Mouse (Mus musculus) adrenal gland, adult 2 months (tissue): ENCODE data around the gene Igtp. TPM values are rescaled to one million over a fixed set of nuclear protein-coding genes. Genes with fewer than 3 reads are reported as not detected.

Experiments
- polyA plus RNA-seq: library from polyadenylated mRNA; depleted of rRNA; stranded (reverse); fragments of >200 nt; gene quantifications from 2 replicates; pipeline ENCODE4 v1.2.3, GENCODE M21; 2012; rRNA removed
- total RNA-seq, 2 experiments: library from RNA; stranded (reverse); gene quantifications; 2 replicates each; pipeline ENCODE4 v1.2.3; 2021

Igtp gene
- total and polyA plus RNA-seq, 3 experiments, result 10.2 to 22.0 (median 18.2) TPM

Other genes starting within 250 kb of the Igtp start
- 100 to 1,000 TPM in 1 of 2 experiments, 10 to 100 TPM in 1; 75.1 to 137 TPM for gene Larp1, start 190.5 kb upstream of the Igtp start, total RNA-seq
- gene Larp1, start 190.5 kb upstream of the Igtp start, polyA plus RNA-seq, result 34.1 and 39.8 TPM in 2 replicates
- 1 to 10 TPM in 1 of 2 experiments, not detected in 1; 3.9 TPM for gene Gm12248, start 106.4 kb upstream of the Igtp start, total RNA-seq
- gene Gm12248, start 106.4 kb upstream of the Igtp start, polyA plus RNA-seq, result 2.9 and 4.4 TPM in 2 replicates
- 10 to 100 TPM; 46.7 to 49.6 TPM for gene Cnot8, start 95.4 kb upstream of the Igtp start, total RNA-seq
- gene Cnot8, start 95.4 kb upstream of the Igtp start, polyA plus RNA-seq, result 25.3 and 29.8 TPM in 2 replicates
- gene Gemin5, start 31.0 kb upstream of the Igtp start, total RNA-seq, result 10 to 100 TPM; 21.2 to 21.4 TPM
- gene Gemin5, start 31.0 kb upstream of the Igtp start, polyA plus RNA-seq, result 8.4 and 9.1 TPM in 2 replicates
- gene Mrpl22, start 27.9 kb upstream of the Igtp start, total RNA-seq, result 10 to 100 TPM; 83.9 to 89.2 TPM
- gene Mrpl22, start 27.9 kb upstream of the Igtp start, polyA plus RNA-seq, result 25.2 and 33.4 TPM in 2 replicates
- gene Irgm2, start 62 bp downstream of the Igtp start, total RNA-seq, result 10 to 100 TPM; 11.3 to 14.5 TPM
- gene Irgm2, start 62 bp downstream of the Igtp start, polyA plus RNA-seq, result 8.5 and 12.6 TPM in 2 replicates
- gene 4930438A08Rik, start 75.2 kb downstream of the Igtp start, total RNA-seq, result not detected
- gene 4930438A08Rik, start 75.2 kb downstream of the Igtp start, polyA plus RNA-seq, result 0.06 TPM in 1 of 2 replicates, not detected in the other
- gene Zfp692, start 107.5 kb downstream of the Igtp start, total RNA-seq, result 10 to 100 TPM; 10.5 to 11.7 TPM
- 23.3 and 25.7 TPM in 2 replicates for gene Zfp692, start 107.5 kb downstream of the Igtp start, polyA plus RNA-seq
- gene Zfp672, start 130.8 kb downstream of the Igtp start, total RNA-seq, result 10 to 100 TPM; 43.6 to 51.2 TPM
- 59.3 and 59.9 TPM in 2 replicates for gene Zfp672, start 130.8 kb downstream of the Igtp start, polyA plus RNA-seq
- gene Sh3bp5l, start 131.2 kb downstream of the Igtp start, total RNA-seq, result 10 to 100 TPM; 24.3 to 54.5 TPM
- 49.6 and 49.7 TPM in 2 replicates for gene Sh3bp5l, start 131.2 kb downstream of the Igtp start, polyA plus RNA-seq
- gene Lypd8, start 179.5 kb downstream of the Igtp start, total RNA-seq, result not detected
- 0.16 and 0.73 TPM in 2 replicates for gene Lypd8, start 179.5 kb downstream of the Igtp start, polyA plus RNA-seq
- gene 1810065E05Rik, start 221.6 kb downstream of the Igtp start, total RNA-seq, result not detected
- not detected in 2 replicates for gene 1810065E05Rik, start 221.6 kb downstream of the Igtp start, polyA plus RNA-seq
- gene Gm12253, start 233.0 kb downstream of the Igtp start, total RNA-seq, result not detected
- gene Gm12253, start 233.0 kb downstream of the Igtp start, polyA plus RNA-seq, result not detected in 2 replicates